Mouse (Mus musculus) kidney, adult 9 months (tissue): Measurements from ENCODE around the gene Tldc1.

ENCODE experiments used
- DNase-seq: peaks from one replicate; pipeline ENCODE4 v3.0.0; 2022

Tldc1 gene

DNA sequence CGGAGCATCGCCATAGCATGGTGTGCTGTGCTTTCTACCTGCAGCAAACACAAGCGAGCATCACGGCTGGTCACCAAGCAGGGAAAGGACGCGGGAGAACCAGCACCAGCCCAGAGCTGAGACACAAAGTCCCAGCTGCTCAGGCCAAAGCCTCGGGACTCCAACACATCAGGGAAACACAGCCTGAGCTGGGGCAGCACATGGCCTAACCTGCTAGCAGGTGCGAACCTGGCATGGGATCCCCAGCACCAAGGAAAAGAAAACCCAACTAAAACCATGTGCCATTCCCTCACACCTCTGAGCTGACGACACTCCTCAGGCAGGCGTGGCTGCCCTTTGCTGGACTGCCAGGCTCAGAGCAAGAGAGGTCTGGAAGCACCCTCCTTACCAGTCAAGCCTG lies 12.9 kb downstream of the Tldc1 start:
- no peak for DNase-seq

DNA sequence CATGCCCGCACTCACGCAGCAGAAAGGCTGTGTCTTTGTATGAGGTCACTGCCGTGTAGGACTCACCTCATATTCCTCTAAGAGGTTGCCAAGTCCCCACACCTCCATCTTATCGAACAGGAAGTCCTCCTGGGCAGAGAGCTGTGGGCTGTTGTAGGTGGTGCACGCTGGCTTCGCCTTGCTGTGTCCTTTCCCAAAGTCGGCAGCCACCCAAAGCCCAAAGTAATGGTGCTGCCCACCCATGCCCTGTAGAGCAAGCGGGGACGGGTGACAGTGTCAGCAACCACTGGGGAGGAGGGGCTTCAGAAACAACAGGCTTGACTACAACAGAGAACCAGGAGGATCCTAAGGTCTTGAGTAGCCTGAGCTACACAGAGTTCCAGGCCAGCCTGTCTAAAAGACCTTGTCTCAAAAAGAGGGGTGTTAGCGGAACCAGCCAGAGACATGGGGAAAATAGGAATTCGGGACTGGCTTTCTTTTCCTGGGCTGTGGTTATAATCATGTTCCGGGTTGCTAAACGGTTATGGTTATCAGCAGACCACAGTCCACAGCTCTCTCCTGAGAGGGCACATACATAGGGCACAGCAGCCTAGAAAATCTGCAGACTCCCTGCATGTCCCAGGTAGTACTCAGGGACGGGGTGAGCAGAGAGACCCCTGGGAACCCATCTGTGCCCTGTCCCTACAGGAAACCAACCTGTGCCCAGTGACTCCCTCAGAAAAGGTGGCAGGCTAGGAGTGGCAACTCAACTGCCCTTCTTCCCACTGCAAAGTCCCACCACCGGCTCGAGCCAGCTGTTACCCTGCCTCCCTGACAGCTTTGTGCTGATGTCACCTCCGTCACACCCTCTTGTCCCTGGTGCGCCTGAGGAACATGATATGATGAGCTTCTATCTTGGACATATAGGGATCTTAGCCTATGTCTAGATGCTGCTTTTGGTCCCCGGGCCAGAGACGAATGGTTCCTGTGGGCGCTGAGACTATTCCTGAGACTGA lies 15.7 kb downstream of the Tldc1 start:
- no peak for DNase-seq

DNA sequence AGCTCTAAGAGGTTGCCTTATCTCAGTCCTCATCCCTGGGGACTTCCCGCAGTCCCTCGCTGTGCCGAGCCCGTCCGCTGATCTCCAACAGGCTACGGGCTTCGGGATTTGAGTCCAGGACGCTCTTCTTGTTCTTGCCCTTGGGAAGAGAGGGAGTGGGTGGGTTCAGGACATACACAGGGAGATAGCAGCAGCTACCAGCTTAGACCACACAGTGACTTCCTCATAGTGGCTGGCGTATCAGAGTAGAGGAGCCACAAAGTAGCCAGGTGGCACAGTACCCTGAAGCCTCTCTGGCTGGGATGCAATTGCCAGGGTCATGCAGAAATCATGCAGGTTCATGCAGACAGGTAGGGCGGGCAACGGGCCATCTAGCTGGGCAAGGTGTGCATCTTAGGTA lies 16.5 kb downstream of the Tldc1 start:
- no peak for DNase-seq

DNA sequence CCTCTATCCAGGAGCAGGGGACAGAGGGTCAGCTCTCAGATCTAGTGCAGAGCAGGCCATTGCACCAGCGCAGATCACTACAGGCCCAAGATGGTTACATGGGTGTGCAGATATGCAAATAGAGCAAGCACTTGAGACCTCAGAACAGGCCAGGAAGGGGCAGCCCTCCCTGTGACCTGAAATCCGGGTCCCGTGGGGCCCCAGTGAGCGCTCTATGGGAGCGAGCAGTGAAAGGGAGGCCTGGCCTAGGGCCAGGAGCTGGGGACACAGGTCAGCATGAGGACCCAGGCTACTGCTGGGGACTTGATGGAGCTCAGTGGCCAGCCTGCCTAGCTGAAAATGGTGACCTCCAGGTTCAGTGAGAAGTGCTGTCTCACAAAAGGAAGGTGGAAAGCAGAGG lies 21.7 kb downstream of the Tldc1 start:
- DNase-seq: no peak

GRCm38 (mm10) chr8:119756147-119756461 lies 22.1 kb downstream of the Tldc1 start:
- DNase-seq: no peak

DNA sequence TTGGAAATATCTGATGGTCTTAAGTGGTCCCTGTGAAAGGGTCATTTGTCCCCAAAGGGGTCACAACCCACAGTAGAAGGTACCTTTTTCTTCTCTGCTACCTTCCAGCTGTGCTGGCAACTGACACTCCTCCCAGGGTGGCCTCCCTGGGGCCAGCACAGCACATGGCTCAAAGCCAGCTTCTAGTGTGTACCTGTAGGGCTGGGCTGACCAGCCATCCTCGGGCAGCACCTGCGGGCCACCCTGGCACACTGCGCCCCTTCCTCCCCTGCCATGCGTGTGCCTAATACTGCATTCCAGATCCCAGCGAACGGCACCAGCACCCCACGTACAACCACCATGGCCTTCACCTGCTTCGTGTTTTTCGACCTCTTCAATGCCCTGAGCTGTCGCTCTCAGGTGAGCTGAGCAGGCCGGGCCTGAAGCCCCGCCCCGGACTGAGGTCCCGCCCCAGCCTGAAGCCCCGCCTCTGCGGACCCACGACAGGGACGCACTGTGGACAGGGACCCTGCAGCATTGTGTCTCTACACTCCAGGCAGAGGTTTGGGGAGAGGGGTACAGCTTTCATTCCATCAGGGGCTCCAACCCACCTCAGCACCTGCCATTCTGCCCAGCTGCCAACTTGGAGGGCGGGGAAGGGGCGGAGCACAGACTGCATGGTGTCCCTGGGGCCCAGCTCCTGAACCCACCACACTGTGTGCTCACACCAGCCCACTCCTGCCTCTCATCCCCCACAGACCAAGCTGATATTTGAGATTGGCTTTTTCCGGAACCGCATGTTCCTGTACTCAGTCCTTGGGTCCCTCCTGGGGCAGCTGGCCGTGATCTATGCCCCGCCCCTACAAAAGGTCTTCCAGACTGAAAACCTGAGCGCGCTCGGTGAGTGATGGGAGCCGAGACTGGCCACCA lies 22.7 kb downstream of the Tldc1 start:
- peak; percentile 27 for DNase-seq

GRCm38 (mm10) chr8:119744604-119745003 lies 33.6 kb downstream of the Tldc1 start:
- no peak for DNase-seq

- peak; percentile 32 for DNase-seq
Measured at GRCm38 (mm10) chr8:119743291-119744026, 34.8 kb downstream of the Tldc1 start.

- no peak for DNase-seq
Measured at GRCm38 (mm10) chr8:119742409-119742808, 35.8 kb downstream of the Tldc1 start.

DNA sequence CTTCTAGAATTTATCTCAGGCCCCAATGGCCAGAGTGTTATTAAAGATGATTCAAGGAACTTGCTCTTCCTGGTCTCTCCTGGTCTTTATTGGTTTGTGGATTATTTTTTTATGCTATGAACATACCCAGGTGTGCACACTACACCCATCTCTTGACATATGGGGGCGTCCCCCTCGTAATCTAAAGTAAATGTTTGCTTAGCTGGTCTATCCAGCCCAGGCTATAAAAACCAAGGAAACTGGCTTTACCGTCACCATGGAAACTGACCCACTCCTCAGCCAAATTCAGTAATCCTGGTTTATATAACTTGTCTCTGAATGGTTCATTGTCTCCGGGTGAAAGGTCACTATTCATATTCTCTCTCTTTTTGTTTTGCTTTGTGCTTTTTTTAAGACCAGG lies 37.6 kb downstream of the Tldc1 start:
- DNase-seq: no peak

DNA sequence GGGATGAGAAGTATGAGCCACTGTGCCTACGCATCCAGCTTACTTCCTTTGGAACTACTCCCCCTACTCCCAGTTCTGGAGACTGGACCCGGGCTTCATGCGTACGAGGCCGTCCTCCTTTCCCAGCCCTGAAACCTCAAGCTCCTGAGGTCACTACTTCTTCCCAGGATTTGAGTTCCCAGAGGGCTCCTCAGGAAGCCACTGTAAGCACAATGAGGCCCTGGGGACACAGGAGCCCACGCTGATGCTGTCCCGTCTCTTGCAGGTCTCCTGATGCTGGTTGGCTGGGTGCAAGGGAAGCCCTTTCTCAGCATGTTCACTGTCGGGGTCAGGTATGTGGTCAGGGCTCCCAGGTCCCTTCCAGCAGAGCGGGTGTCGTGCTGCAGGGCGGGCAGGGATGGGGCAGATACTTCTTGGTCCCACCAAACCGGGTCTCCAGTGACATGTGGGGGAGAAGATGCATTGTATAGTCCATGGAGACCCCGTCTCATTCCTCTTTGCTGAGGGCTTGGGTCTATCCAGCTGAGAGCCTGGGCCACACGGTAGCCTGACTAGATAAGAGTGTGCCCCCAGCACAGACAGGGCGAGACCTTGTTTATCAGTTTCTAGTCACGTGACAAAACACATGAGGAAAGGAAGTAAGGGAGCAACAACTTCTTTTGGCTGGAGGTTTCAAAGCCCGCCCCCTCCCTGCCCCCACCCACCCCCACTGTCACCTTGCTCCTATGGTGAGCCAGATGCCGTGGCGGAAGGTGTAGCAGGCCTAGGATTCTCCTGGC lies 39.9 kb downstream of the Tldc1 start:
- no peak for DNase-seq

- no peak for DNase-seq
Measured at GRCm38 (mm10) chr8:119737093-119737900, 40.9 kb downstream of the Tldc1 start.

DNA sequence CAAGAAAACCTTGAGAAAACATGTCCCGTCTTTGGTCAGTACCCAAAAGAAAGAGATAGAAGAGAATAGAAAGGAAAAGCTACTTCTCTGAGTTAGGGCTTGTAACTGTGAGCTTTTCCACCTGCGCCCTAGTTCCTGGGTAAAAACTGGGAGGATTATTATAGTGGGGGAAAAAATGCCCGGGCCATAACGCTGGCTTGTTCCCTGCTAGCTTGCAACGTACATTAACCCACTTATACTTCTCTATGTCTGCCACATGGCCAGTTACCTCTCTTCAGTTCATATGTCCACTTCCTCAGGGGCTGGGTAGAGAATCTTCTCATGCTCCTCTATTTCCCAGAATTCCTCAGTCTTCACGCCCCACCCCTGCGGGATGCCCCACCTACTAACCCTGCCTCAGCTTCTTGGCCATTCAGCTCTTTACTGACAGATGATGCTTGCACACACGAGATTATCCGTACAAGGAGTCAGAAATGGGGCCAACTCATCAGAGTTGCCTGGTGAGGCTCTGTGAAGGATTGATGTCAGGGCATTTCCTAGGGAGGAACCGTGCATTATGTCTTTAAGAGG lies 41.8 kb downstream of the Tldc1 start:
- DNase-seq: no peak

- no peak for DNase-seq
Measured at GRCm38 (mm10) chr8:119732072-119732471, 46.1 kb downstream of the Tldc1 start.

DNA sequence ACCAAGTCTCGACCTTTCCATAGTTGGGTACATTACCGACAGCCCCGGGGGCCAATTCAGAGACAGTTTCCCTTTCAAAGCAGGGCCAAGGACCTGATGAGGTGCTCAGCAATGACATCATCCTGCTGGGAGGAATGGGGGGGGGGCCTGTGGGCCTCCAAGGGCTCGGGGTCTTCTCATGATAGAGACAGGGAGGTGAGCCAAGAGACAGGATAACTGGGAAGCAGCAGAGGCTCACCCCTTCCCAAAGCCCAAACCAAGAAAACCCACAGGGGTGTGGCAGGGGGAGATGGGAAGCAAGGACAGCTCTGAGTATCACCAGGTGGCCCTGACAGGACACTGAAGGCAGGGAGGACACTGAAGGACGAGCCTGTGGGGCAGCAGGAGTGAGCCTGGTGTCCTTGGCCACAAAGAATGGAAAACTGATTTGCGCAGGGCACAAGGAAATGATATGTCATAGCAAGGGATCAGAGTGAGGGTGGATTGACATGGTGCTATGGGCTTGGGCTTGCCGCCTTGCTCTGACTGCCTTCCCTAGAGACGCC lies 49.8 kb downstream of the Tldc1 start:
- no peak for DNase-seq

DNA sequence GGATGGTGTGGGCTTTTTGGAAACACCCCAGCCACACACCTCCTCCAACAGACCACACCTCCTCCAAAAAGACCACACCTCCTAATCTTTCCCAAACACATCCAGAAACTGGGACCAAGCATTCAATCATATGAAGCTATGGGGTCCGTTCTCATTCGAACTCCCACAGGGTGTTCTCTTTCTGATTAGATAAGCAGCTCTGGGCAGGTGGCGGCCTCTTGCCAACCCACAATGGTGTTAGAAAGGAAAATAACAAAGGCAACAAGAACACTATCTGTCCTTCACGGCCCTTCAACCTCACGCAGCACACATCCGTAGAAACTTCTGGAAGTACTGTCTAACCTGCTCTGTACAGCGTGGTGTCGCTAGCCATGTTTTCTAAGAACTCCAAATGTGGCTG lies 51.1 kb downstream of the Tldc1 start:
- no peak for DNase-seq

DNA sequence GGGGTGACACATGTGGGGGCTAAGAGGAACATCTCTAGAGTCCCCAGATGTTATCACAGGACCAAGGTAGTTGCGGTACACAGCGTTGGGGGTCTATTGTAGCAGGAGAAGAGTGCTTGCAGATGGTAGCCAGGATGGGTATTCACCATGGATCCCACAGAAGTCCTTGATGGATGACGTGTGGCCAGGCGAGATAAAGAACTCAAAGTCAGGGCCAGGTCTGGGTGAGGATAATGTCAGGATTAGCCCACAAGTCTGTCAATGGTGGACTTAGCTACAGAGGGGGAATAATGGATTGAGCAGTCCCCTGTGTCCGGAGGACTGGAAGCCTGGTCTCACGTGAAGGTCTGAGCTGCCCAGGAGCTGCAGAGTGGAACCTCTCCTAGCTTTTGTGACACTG lies 53.6 kb downstream of the Tldc1 start:
- DNase-seq: no peak

DNA sequence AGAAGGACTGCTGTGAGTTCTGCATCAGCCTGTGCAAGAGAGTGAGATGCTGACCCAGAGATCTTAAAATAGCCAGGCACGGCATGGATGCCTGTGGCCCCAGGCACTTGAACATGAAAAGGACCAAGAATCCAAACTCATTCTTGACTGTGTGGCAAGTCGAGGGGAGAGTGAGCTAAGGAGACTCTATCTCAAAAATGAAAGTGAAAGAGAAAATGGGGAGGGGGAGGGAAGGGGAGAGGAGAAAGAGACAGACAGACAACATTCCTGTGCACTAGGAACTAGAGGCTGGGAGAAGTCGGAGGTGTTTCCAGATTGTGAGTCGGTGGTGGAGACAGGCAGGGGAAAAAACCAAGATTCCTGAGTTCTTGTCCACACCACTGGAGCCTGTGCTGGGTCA lies 54.5 kb downstream of the Tldc1 start:
- DNase-seq: no peak

DNA sequence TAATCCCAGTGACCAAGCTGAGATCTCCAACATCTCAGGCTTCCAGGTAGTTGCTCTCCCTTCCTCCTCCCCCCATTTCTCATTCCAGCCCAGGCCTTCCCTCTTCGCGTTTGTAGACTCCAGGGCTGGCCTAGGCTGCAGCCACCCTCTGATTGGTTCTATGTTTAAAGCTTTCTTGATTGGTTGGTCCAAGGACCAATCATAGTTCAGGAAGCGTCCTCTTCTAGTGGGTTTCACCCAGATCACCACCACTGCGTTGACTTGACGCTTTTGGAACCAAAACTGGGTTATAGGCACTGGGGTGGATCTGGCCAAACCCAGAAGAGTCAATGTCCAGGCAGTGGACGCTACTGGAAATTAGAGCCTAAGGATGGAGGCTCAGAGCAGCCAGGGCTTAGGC lies 55.9 kb downstream of the Tldc1 start:
- no peak for DNase-seq

DNA sequence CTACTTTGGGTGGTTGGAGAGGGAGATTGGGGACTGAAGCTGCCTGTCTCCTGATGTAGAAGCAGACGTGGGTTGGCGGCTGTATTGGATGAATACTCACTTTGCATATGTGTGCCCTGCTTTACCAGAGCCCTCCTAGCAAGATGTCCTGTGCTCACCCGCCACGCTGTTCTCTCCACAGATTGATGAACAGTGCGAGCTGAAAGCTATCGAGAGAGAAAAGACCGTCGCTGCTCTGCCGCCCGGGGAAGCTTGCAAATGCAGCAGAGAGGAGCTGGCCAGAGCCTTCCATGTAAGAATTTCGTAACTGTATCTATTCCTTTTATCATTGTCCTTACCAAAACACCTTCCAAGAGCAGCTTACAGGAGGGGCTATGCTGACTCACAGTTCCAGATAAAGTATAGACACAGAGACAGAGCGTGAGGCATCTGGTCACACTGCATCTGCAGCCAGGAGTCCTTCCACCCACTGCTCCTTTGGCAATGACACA lies 59.2 kb downstream of the Tldc1 start:
- no peak for DNase-seq

DNA sequence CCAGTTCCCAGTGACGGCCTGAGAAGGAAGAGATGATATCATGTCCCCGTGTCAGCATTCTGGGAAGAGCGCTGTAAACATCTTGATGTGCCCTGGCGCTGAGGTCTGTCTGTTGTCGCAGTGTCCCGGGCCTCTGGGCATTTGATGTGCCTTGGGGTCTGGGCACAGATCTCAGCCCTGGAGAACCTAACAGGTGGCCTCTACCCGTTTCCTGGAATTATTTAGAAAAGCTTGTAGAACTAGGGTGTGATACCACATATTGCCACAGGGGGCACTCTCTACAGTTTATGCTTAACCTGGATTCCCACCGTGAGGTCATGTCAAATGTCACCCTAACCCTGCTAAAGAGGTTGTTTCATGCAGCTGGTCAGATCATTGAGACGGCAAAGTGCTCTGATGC lies 60.5 kb downstream of the Tldc1 start:
- peak; percentile 50 for DNase-seq
